Mouse (Mus musculus) activated CD4-positive, CD25-positive, alpha-beta regulatory T cell, adult 9 weeks (primary cell): ENCODE results near the gene Tbc1d17. TPM values are rescaled to one million over a fixed set of nuclear protein-coding genes. Genes with fewer than 3 reads are reported as not detected.

Source experiments
- polyA plus RNA-seq: library from polyadenylated mRNA; unstranded; fragments of 100-300 nt; shearing (Covaris generic); gene quantifications from one replicate; pipeline ENCODE4 v1.2.1, GENCODE M21; 2017

Tbc1d17 gene
- polyA plus RNA-seq = 97.4 TPM

DNA sequence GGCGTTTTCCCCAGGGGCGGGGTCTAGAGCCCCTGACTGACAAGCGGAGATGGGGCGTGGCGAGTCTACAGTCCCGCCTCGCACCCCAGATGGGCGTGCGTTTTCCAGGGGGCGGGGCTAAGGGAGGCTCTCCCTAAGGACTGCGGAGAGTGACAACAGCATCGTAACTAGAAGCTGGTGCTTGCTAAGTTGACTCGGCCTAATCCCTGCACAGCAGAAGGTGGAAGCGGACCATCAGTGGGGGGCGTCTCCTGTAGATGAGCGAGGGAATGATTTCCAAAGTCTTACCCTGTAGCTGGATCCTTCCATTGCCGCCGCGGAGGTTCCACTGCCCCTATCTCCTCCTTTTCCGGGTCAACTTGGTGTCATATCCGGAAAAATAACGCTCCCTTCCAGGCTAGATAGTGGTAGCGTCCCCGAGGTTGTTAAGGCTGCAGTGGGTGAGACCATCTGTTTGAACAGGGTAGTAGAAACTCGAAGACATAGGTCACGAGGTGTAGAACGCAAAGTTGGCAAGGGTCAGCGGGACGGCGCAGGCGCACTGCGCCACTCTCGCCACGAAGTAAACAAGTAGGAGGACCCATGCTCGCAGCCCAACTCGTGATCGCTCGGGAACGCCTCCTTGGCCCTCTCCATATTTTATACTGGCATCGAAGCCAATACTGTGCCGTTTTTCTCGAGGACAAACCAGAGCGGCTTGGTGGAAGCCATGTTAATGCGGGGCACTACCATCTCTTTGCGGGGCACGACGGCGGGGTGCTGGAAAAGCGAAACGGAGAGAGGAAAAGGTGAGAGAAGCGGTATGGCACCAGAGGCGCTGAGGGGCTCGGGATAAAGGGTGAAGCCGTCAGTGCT lies at the start of gene Tbc1d17, which contains the start of gene Akt1s1:
Tbc1d17 (minus strand) TSS at position 519 of the 855 bp plus-strand sequence.
Akt1s1 (plus strand) TSS at position 431 of the 855 bp plus-strand sequence.

DNA sequence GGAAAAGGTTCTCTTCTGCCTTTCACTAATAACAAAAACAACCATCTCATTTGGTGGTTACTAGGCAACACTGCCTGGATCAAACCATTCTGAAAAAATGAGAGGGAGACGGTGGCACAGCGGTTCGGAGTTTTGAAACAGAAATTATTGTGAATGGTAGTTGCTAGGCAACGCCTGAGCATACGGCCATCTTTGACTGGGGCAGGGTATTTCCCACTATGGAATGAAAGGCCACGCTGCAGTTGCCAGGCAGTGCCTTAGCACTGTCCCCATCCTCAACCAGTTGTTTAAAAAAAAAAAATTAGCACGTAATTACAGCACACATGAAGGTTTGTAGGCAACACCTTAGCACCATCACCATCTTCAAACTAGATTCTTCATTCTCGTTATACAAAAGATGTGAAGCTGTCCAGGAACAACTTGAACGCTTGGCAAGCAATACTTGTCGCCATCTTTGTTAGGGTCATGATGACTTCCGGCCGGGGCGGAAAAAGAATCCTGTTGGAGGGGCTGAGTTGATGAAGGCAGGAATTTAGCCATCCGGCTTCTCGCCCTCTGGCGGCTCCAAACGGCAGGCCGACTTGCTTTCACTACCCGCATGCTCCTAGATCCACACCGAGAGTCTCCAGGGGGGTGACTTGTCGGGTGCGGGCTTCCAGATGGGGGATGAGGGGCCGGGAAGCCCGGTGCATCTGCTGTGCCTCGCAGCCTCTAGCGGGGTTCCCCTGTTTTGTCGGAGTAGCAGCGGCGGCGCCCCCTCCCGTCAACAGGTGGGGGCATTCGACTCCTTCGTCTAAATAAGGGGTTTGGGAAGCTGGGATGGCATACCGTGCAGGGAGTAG lies 46.9 kb upstream of the Tbc1d17 start, which contains the start of gene Fuz:
Fuz (plus strand) TSS at position 487 of the 842 bp plus-strand sequence.

DNA sequence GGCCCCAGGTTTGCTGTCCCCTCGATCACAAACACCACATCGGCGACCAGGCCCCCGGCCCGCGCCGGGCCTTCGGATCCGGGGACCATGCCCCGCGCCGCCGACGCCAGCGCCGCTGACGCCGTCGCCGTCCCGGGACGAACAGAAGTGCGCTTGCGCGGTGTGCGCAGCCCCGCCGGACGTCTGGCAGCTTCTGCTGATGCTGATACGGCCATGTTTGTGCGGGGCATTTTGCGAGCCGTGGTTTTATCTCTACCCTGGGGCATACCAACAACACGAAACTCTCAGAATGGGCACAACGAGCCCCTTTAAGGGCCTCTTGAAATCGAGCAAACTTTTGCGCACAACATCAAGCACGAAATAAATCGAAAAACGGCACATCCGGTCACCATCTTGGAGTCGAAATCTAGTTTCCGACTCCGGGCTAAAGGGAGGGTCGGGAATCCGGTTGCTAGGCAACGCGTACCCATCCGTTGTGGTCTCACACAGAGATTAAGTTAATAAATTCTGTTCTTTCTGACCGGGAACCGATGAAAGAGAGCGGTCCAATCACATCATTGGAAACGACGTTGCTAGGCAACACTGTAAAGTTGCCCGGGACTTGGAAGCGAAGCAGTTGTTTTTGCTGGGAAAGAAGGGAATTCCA lies 43.5 kb upstream of the Tbc1d17 start, which contains the start of gene Med25:
Med25 (minus strand) TSS at position 437 of the 646 bp plus-strand sequence.

DNA sequence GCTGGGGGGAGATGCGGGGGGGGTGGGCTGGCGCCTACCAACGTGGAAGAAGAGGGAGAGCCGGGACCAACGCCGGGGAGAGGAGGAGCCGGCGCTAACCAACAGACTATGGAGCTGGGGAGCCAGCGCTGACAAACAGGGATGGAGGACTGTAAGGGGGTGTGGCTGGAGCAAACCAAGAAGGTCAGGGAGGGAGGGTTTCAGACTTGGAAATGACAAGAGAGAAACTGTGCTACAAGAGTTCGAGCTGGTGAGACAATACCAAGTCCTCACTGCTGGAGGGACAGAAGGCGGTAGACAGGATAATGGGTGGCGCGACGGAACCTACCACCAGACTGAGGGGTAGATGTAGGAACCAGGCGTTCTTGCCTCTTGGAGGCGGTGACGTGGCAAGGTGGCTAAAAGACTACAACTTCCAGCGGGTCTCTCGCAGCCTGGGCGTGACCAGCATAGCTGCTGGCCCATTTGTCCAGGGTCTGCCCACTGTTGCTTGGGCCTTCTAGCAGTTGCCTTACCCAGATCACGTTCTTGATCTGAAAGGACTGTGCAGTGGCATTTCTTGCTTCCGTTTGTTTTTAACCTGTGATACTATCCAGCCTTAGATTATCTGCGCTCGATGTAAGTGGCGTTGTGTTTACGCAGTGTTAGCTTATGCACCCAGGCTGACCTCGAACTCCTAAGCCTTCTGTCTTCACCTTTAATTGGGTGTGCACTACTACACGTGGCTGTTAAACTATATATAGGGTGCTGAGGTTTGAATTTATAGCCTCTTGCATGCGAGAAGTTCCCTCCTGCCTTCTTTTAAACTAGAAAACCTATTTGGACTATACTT lies 21.0 kb upstream of the Tbc1d17 start, which contains the start of gene Ptov1:
Ptov1 (minus strand) TSS at position 92 of the 832 bp plus-strand sequence.

DNA sequence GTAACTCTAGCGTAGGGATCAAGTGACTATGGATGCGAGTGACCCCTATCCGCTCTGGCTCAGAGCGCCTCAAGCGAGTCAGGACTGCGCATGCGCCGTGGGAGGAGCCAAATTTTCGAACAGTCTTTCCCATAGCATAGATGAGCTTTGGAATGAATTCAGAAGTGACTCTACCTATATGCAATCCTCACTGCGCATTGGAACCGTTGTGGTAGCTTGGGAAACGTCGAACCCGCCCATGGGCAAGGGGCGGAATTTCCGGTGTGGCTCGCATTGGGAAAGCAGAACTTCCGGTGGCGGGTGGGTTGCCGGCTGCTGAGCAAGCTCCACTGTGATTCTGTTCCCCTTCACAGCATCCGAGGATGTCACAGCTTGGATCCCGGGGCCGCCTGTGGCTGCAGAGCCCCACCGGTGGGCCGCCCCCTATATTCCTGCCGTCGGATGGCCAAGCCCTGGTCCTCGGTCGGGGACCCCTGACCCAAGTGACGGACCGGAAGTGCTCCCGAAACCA lies 8.2 kb upstream of the Tbc1d17 start, which contains the start of gene Pnkp:
Pnkp (plus strand) TSS at position 98 of the 511 bp plus-strand sequence.

DNA sequence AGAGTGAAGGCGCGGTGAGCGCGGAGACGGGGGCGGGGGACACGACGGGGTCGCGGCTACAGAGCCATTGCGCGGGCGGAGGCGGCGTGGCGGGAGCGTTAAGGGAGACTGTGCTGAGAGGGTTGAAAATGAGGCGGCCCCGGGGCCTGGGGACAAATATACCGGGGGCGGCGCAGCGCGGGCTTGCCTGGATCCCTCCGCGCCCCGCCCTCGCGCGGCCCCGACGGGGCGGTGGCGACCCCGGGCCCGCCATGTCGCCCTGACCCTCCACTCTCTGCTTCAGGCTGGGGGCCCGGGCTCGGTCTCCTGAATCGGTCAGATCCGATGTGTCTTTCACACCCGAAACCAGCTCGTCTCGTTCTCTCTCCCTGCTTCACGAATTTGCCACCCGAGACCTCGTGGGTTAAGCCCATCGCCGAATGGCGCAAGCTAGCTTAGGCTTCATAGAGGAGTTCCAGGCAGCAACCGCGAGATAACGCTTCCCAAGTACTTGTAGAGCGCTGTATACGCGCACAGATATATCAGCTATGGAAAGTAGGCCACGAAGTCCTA lies 32.3 kb downstream of the Tbc1d17 start, which contains the start of gene Atf5:
Atf5 (minus strand) TSS at position 189 of the 552 bp plus-strand sequence.

DNA sequence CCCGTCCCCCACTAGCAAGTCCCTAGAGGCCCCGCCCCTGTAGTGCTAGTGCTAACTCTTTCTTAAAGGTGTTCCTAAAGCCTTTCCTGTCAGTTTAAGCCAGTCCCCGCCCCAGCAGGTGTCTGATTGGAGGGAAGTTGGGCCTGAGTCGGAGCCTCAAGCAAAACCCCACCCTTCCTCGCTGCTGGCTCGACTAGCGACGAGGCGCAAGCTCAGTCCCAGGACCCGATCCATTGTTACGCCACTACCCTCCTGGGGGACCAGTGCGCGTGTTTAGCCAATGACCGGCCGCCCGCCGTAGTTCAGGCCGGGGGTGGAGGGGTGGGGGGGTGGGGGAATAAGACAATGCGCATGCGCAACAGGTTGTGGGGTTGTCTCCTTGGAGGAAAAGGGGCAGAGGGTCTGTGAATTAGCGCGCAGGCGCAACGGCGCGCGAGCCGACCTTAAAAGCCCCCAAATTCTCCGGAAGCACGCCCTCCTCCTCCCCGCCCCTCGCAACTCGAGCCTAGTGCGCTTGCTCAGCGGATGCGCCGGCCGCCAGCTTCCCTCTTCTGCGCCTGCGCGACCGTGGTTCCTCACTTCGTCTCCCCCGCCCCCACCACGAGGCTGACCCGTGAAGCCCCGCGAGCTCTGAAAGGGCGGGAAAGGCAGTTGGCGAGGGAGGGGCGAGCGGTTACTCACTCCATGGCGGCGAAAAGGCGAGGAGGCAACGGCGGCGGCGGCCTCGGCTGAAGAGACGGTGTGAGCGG lies 33.0 kb downstream of the Tbc1d17 start, which contains the start of the genes Nup62 and Il4i1:
Nup62 (plus strand) TSS at position 368 of the 749 bp plus-strand sequence.
Il4i1 (plus strand) TSS at position 667 of the 749 bp plus-strand sequence.

Other genes starting within 250 kb of the Tbc1d17 start
- gene Myh14, start 178.2 kb downstream of the Tbc1d17 start, polyA plus RNA-seq = not detected
- gene Izumo2, start 140.3 kb downstream of the Tbc1d17 start, polyA plus RNA-seq = not detected
- gene Vrk3, start 100.7 kb downstream of the Tbc1d17 start, polyA plus RNA-seq = 111 TPM
- 0.57 TPM for gene Zfp473, start 98.0 kb downstream of the Tbc1d17 start, polyA plus RNA-seq
- gene Nup62, start 33.0 kb downstream of the Tbc1d17 start, polyA plus RNA-seq = 61.7 TPM
- gene Il4i1, start 32.7 kb downstream of the Tbc1d17 start, polyA plus RNA-seq = 2.9 TPM
- gene Atf5, start 32.4 kb downstream of the Tbc1d17 start, polyA plus RNA-seq = 0.42 TPM
- 17.3 TPM for gene Akt1s1, start 88 bp downstream of the Tbc1d17 start, polyA plus RNA-seq
- 93.3 TPM for gene Pnkp, start 8.1 kb upstream of the Tbc1d17 start, polyA plus RNA-seq
- 9.7 TPM for gene Ptov1, start 20.7 kb upstream of the Tbc1d17 start, polyA plus RNA-seq
- 40.3 TPM for gene Med25, start 43.6 kb upstream of the Tbc1d17 start, polyA plus RNA-seq
- 48.2 TPM for gene Fuz, start 47.0 kb upstream of the Tbc1d17 start, polyA plus RNA-seq
- 33.7 TPM for gene Ap2a1, start 80.4 kb upstream of the Tbc1d17 start, polyA plus RNA-seq
- gene Tsks, start 94.1 kb upstream of the Tbc1d17 start, polyA plus RNA-seq = not detected
- gene Cpt1c, start 125.8 kb upstream of the Tbc1d17 start, polyA plus RNA-seq = 0.42 TPM
- 182 TPM for gene Prmt1, start 137.5 kb upstream of the Tbc1d17 start, polyA plus RNA-seq
- gene Irf3, start 148.6 kb upstream of the Tbc1d17 start, polyA plus RNA-seq = 257 TPM
- gene Bcl2l12, start 149.6 kb upstream of the Tbc1d17 start, polyA plus RNA-seq = 32.8 TPM
- gene Scaf1, start 167.3 kb upstream of the Tbc1d17 start, polyA plus RNA-seq = 30.0 TPM
- gene Rras, start 168.9 kb upstream of the Tbc1d17 start, polyA plus RNA-seq = 8.7 TPM
- 4.7 TPM for gene Prr12, start 203.8 kb upstream of the Tbc1d17 start, polyA plus RNA-seq
- gene Nosip, start 213.3 kb upstream of the Tbc1d17 start, polyA plus RNA-seq = 126 TPM
- 3.9 TPM for gene Prrg2, start 213.6 kb upstream of the Tbc1d17 start, polyA plus RNA-seq
- gene Rcn3, start 243.1 kb upstream of the Tbc1d17 start, polyA plus RNA-seq = 124 TPM